Mouse (Mus musculus) ovary, postnatal 10 days (tissue): Measurements from ENCODE around the gene Ppp2r3d.

Experiments used
- DNase-seq: peaks from one replicate; pipeline ENCODE4 v3.0.0; 2022; ENCODE audit warnings: low spot score

The Ppp2r3d gene

GRCm38 (mm10) chr9:124411553-124411952 is 65.1 kb downstream of the Ppp2r3d start:
- DNase-seq, result no peak

GRCm38 (mm10) chr9:124408564-124408963 is 68.1 kb downstream of the Ppp2r3d start:
- DNase-seq, result no peak
